Mouse (Mus musculus) liver, postnatal 0 days (tissue): Measurements from ENCODE around the gene Timm8a2.

Source experiments
- CTCF ChIP-seq: sonication (generic); IDR thresholded peaks from 2 replicates; pipeline ENCODE4 v1.5.1; 2016; ENCODE audit warnings: antibody characterized with exemption, low read depth
- EP300 ChIP-seq: IDR thresholded peaks from 2 replicates; pipeline ENCODE4 v1.6.1; 2016; ENCODE audit warnings: antibody characterized with exemption, low read depth, mild to moderate bottlenecking

- TF ChIP-seq CTCF (no peak), EP300 (no peak)
Observed at GRCm38 (mm10) chr14:122003812-122004211, 30.7 kb upstream of the Timm8a2 start.
